Mouse (Mus musculus): ENCODE data around the gene Pirb. TPM values are rescaled to one million over a fixed set of nuclear protein-coding genes. Genes with fewer than 3 reads are reported as not detected.
"Not testable (repeated sequence)": the region's sequence is repeated elsewhere in the genome, so short reads cannot be mapped to it uniquely, and the experiment has no call there.

Gene Pirb
- polyA plus RNA-seq (2016; fragmentation: Nextera tagmentation; extraction: Ambion mirVana) = 0.12 and 0.25 TPM in 2 replicates

DNA sequence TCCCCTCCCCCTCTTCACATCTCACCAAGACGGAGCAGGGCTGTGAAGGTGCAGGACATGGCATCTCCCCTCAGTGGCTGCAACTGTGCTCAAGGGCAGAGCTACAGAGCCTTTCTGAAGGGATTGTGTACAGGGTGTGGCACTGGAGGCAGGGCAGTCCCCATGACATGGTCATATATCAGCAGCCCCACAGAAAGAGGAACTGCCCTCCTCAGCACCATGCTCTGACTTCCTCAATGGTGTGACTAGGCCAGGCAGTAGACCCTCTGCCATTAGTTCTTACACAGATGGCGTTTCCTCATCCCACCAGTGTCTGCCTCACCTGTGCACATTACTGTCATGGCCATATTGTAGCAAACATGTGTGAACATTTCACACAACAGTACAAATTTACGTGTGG is at the start of gene Pirb:
Gene Pirb, minus strand, starts transcription at position 124 of the 400 bp plus-strand sequence.
- H3K9me3 ChIP-seq (replicated peaks); H3K36me3 ChIP-seq; H3K27me3 ChIP-seq (ENCODE audit: low read depth, poor library complexity, severe bottlenecking); H3K4me3 ChIP-seq; DNase-seq (ENCODE audit: low spot score); H3K27ac ChIP-seq (replicated peaks); H3K4me1 ChIP-seq: not testable (repeated sequence)
- WGBS = 56% methylated on average over 1 of the region's 3 CpGs

DNA sequence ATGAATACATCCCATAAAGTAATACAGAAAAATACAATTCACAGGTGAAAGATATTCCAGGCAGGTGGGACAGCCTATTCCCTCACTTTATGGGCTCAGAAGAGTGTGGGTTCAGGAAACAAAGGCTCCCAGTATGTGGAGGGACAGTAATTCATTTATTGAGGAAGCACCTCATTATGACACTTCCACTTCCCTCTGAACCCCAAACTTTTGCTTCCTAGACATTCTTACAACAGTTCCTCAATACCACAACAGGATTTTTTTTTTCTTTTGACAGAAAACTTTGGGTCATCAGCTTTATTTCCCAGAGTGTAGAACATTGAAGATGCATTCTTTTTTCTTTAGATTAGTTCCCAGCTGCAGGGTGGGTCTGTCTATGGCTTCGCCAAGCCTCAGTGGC is 12.5 kb upstream of the Pirb start:
- H3K36me3 ChIP-seq; H3K4me1 ChIP-seq; H3K27ac ChIP-seq (replicated peaks); H3K27me3 ChIP-seq (ENCODE audit: low read depth, poor library complexity, severe bottlenecking); DNase-seq (ENCODE audit: low spot score); H3K4me3 ChIP-seq; H3K9me3 ChIP-seq (replicated peaks): not testable (repeated sequence)
- no CpG with 5 or more reads among the region's 1 CpGs for WGBS

- H3K36me3 ChIP-seq; H3K27ac ChIP-seq (replicated peaks); H3K4me3 ChIP-seq; DNase-seq (ENCODE audit: low spot score); H3K9me3 ChIP-seq (replicated peaks); H3K27me3 ChIP-seq (ENCODE audit: low read depth, poor library complexity, severe bottlenecking); H3K4me1 ChIP-seq: not testable (repeated sequence)
Measured at GRCm38 (mm10) chr7:3725459-3725858, 5.3 kb upstream of the Pirb start.

- no peaks in the 10 kb centered on the region for H3K9me3 ChIP-seq (replicated peaks)
- H3K4me1 ChIP-seq = no peaks in the 10 kb centered on the region
- H3K4me3 ChIP-seq = no peak overlapping the region
- DNase-seq (ENCODE audit: low spot score) = no peak
- H3K27me3 ChIP-seq (ENCODE audit: low read depth, poor library complexity, severe bottlenecking) = no peaks in the 10 kb centered on the region
- no peak overlapping the region for H3K27ac ChIP-seq (replicated peaks)
- H3K36me3 ChIP-seq = no peaks in the 10 kb centered on the region
- WGBS = 80% methylated on average over 1 of the region's 1 CpGs
Measured at GRCm38 (mm10) chr7:3715249-3715648, 4.9 kb downstream of the Pirb start.

GRCm38 (mm10) chr7:3712264-3712942 is 7.8 kb downstream of the Pirb start:
- H3K27ac ChIP-seq (replicated peaks) = no peak overlapping the region
- H3K27me3 ChIP-seq (ENCODE audit: low read depth, poor library complexity, severe bottlenecking) = no peaks in the 10 kb centered on the region
- no peak overlapping the region for H3K4me3 ChIP-seq
- H3K36me3 ChIP-seq = peaks cover 11% of the 10 kb centered on the region
- H3K9me3 ChIP-seq (replicated peaks) = no peaks in the 10 kb centered on the region
- 45% methylated on average over 5 of the region's 5 CpGs for WGBS
- no peaks in the 10 kb centered on the region for H3K4me1 ChIP-seq
- no peak for DNase-seq (ENCODE audit: low spot score)

DNA sequence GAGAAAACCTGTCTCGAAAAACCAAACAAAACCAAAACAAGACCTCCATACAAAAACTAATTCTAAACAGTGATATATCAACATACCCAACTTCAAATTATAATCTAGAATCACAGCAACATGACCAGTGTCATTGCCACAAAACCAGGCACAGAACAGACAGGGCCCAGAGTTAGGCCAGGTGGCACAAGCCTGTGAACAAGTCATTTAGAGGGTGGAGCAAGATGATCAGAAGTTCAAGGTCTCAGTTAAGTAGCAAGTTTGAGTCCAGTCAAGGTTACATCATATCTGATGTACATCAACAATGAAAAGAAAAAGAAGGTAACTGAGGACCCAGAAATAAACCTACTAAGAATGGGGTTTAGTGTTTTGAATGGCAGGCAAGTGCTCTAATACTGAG is 11.2 kb downstream of the Pirb start:
- 88% methylated on average over 1 of the region's 1 CpGs for WGBS
- H3K27me3 ChIP-seq (ENCODE audit: low read depth, poor library complexity, severe bottlenecking) = no peaks in the 10 kb centered on the region
- H3K9me3 ChIP-seq (replicated peaks) = no peaks in the 10 kb centered on the region
- H3K36me3 ChIP-seq = peaks cover 42% of the 10 kb centered on the region
- peaks cover 20% of the 10 kb centered on the region for H3K4me1 ChIP-seq
- no peak overlapping the region for H3K4me3 ChIP-seq
- no peak for DNase-seq (ENCODE audit: low spot score)
- H3K27ac ChIP-seq (replicated peaks) = no peak overlapping the region

DNA sequence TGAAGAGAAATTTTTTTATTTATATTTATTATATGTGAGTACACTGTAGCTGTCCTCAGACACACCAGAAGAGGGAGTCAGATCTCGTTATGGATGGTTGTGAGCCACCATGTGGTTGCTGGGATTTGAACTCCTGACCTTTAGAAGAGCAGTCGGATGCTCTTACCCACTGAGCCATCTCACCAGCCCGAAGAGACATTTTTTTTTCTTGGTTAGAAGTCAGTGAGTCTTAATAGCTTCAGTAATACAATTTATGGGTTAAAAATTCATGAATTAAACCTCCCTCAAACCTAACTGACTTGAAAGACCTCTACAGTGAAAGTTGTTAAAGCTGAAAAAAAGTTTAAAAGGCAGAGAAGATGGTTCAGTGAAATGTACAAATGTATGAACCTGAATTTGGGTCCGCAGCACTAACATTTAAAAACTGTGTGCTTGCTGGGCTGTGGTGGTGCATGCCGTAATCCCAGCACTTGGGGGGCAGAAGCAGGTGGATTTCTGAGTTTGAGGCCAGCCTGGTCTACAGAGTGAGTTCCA is 11.7 kb downstream of the Pirb start:
- Histone ChIP-seq H3K4me1 (peaks cover 21% of the 10 kb centered on the region), H3K36me3 (peaks cover 42% of the 10 kb centered on the region)
- not testable (repeated sequence) for H3K27ac ChIP-seq (replicated peaks); H3K27me3 ChIP-seq (ENCODE audit: low read depth, poor library complexity, severe bottlenecking); H3K9me3 ChIP-seq (replicated peaks); DNase-seq (ENCODE audit: low spot score); H3K4me3 ChIP-seq
- WGBS = 44% methylated on average over 5 of the region's 5 CpGs

GRCm38 (mm10) chr7:3707568-3708413 is 12.4 kb downstream of the Pirb start:
- H3K4me3 ChIP-seq = no peak overlapping the region
- H3K27me3 ChIP-seq (ENCODE audit: low read depth, poor library complexity, severe bottlenecking) = no peaks in the 10 kb centered on the region
- H3K4me1 ChIP-seq = peaks cover 28% of the 10 kb centered on the region
- 24% methylated on average over 7 of the region's 7 CpGs for whole genome bisulfite sequencing
- no peak for DNase-seq (ENCODE audit: low spot score)
- no peaks in the 10 kb centered on the region for H3K9me3 ChIP-seq (replicated peaks)
- no peak overlapping the region for H3K27ac ChIP-seq (replicated peaks)
- H3K36me3 ChIP-seq = peaks cover 42% of the 10 kb centered on the region

- H3K36me3 ChIP-seq = peaks cover 42% of the 10 kb centered on the region
- peaks cover 28% of the 10 kb centered on the region for H3K4me1 ChIP-seq
- WGBS = 65% methylated on average over 4 of the region's 4 CpGs
- DNase-seq (ENCODE audit: low spot score) = no peak
- no peaks in the 10 kb centered on the region for H3K9me3 ChIP-seq (replicated peaks)
- no peak overlapping the region for H3K27ac ChIP-seq (replicated peaks)
- no peaks in the 10 kb centered on the region for H3K27me3 ChIP-seq (ENCODE audit: low read depth, poor library complexity, severe bottlenecking)
- H3K4me3 ChIP-seq = peak overlapping the region; percentile 88; the same call in 1 of the 2 replicates
Measured at GRCm38 (mm10) chr7:3707027-3707426, 13.2 kb downstream of the Pirb start.

DNA sequence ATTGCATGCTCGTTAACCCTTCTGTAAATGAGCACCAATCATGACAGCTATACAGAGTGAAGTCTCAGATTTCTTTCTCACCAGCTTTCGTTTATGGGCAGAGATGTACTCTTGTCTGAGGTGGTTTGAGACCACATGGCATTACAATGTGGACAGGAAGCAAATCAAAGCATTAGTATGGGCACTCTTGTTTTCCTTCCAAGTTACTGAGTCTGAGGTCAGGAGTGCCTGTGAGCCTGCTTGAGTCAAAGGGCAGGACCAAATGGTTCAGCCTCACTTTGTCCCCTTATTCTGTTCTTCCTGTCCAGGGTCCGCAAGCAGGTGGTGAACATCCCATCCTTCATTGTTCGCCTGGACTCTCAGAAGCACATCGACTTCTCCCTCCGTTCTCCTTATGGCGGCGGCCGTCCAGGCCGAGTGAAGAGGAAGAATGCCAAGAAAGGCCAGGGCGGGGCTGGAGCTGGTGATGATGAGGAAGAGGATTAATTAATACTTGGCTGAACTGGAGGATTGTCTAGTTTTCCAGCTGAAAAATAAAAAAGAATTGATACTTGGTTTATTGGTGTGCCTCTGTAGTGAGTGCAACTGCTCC is 13.8 kb downstream of the Pirb start:
- 0 out of 2 replicates have a peak overlapping the region, but pooled peaks have one; percentile 96 for H3K27ac ChIP-seq (replicated peaks)
- peaks cover 45% of the 10 kb centered on the region for H3K36me3 ChIP-seq
- DNase-seq (ENCODE audit: low spot score) = no peak
- no peaks in the 10 kb centered on the region for H3K27me3 ChIP-seq (ENCODE audit: low read depth, poor library complexity, severe bottlenecking)
- WGBS = 75% methylated on average over 11 of the region's 11 CpGs
- peak overlapping the region; percentile 88 for H3K4me3 ChIP-seq
- peaks cover 28% of the 10 kb centered on the region for H3K4me1 ChIP-seq
- no peaks in the 10 kb centered on the region for H3K9me3 ChIP-seq (replicated peaks)

DNA sequence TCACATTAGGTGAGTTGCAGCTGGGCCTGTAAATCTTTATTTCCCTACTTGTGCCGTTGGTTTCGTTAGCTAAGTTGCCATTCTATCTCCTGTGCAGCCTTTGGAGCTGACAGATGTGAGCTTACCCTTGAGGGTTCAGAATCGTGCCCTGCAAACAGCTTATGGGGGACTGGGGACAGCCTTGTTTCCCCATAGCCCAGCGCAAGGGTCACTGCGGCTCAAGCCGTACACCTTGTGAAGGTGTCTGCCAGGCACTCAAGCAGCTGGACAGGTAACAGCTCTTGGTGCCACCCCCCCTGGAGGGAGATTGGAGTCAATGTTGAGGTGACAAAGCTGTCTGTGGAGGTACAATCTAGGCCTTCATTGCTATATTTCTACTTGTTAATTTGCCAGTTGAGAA is 14.3 kb downstream of the Pirb start:
- DNase-seq (ENCODE audit: low spot score) = no peak
- H3K27me3 ChIP-seq (ENCODE audit: low read depth, poor library complexity, severe bottlenecking) = no peaks in the 10 kb centered on the region
- peak overlapping the region; percentile 88 for H3K4me3 ChIP-seq
- peaks cover 28% of the 10 kb centered on the region for H3K4me1 ChIP-seq
- 52% methylated on average over 6 of the region's 6 CpGs for WGBS
- H3K36me3 ChIP-seq = peaks cover 50% of the 10 kb centered on the region
- no peaks in the 10 kb centered on the region for H3K9me3 ChIP-seq (replicated peaks)
- peak overlapping the region; percentile 96; the same call in 1 of the 2 replicates for H3K27ac ChIP-seq (replicated peaks)

GRCm38 (mm10) chr7:3705461-3705860 is 14.7 kb downstream of the Pirb start:
- WGBS = 7% methylated on average over 7 of the region's 7 CpGs
- H3K36me3 ChIP-seq = peaks cover 55% of the 10 kb centered on the region
- not testable (repeated sequence) for H3K27me3 ChIP-seq (ENCODE audit: low read depth, poor library complexity, severe bottlenecking); H3K9me3 ChIP-seq (replicated peaks); DNase-seq (ENCODE audit: low spot score)
- H3K27ac ChIP-seq (replicated peaks) = peak overlapping the region; percentile 96
- peak overlapping the region; percentile 88 for H3K4me3 ChIP-seq
- peaks cover 28% of the 10 kb centered on the region for H3K4me1 ChIP-seq
